Mouse (Mus musculus): ENCODE results near the gene Bcan. TPM values are rescaled to one million over a fixed set of nuclear protein-coding genes. Genes with fewer than 3 reads are reported as not detected.

Gene Bcan
- polyA plus RNA-seq, 1 experiment from 2014 or later: 0.72 TPM

DNA sequence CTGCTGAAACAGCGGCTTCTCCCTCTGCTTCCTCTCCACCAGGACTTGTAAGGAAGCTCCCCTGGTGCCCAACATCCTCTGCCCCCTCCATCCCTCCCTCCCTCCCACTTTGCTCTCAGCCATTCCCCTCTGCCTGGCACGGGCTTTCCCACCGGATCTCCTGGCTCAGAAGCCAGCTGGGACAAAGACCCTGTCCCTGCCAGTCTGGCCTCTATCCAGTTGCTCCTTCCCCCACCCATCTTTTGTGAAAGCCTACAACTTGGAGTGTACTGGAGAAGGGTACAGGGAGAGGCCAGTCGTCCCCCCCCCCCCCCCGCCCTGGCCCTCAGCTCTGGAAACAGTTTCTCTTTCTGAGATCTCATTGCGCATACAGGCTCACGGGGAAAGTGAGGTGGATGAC, 1.3 kb downstream of the Bcan start:
- Histone ChIP-seq H3K9ac (ENCODE audit: low read length) (no peak overlapping the region), H3K27me3 (ENCODE audit: control insufficient read depth, insufficient read depth, low read length) (peaks cover 97% of the 10 kb centered on the region), H3K27ac (ENCODE audit: low read depth, low read length) (no peak overlapping the region), H3K4me3 (ENCODE audit: low read depth, low read length) (no peak overlapping the region), H3K4me1 (ENCODE audit: control insufficient read depth, insufficient read depth, low read length) (peaks cover 11% of the 10 kb centered on the region), H3K36me3 (ENCODE audit: control insufficient read depth, insufficient read depth, low read length) (no peaks in the 10 kb centered on the region), H3K9me3 (ENCODE audit: control insufficient read depth, low read length) (no peaks in the 10 kb centered on the region), H3K4me2 (ENCODE audit: low read depth) (no peak overlapping the region)
- ATAC-seq (ENCODE audit: insufficient read depth, low FRiP score, low TSS enrichment) (no peak), DNase-seq (ENCODE audit: low spot score) (no peak)
- WGBS: 6% methylated on average over 7 of the region's 7 CpGs

DNA sequence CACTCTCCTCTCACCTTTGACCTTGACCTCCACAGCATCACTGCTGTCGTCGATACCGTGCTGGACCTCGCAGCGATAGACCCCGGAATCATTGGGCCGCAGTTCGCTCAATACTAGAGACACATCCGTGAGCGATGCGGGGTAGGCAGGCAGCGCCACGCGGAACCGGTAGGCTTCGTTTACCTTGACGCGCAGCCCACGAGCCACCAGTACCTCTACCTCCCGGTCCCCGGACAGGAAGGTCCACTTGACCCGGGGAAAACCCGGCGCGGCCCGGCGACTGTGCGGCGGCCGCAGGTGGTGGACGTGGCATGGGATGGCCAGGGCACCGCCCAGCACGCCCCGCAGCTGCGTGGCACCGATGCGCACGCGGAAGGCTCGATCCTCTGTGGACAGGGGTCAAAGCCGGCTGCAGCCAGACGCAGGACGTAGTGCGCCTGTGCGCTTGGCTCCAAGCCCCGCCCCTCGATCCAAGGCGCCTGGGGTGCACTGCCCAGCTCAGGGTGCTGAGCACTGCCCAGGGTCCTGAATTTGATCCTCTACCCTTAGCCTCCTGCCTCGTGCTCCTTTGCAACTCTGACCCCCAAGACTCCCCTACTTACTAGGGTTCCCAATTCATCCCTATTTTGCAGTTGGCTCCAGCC, 2.9 kb downstream of the Bcan start:
- peak overlapping the region; percentile 64 for H3K4me2 ChIP-seq (ENCODE audit: low read depth)
- no peaks in the 10 kb centered on the region for H3K36me3 ChIP-seq (ENCODE audit: control insufficient read depth, insufficient read depth, low read length)
- under 1% methylated on average over 48 of the region's 49 CpGs for WGBS
- no peaks in the 10 kb centered on the region for H3K9me3 ChIP-seq (ENCODE audit: control insufficient read depth, low read length)
- peak overlapping the region; percentile 22; the same call in 1 of the 2 replicates for H3K9ac ChIP-seq (ENCODE audit: low read length)
- ATAC-seq (ENCODE audit: insufficient read depth, low FRiP score, low TSS enrichment) (no peak), DNase-seq (ENCODE audit: low spot score) (no peak)
- peak overlapping the region; percentile 29 for H3K4me3 ChIP-seq (ENCODE audit: low read depth, low read length)
- no peak overlapping the region for H3K27ac ChIP-seq (ENCODE audit: low read depth, low read length)
- peaks cover 87% of the 10 kb centered on the region for H3K27me3 ChIP-seq (ENCODE audit: control insufficient read depth, insufficient read depth, low read length)
- H3K4me1 ChIP-seq (ENCODE audit: control insufficient read depth, insufficient read depth, low read length): peaks cover 11% of the 10 kb centered on the region

DNA sequence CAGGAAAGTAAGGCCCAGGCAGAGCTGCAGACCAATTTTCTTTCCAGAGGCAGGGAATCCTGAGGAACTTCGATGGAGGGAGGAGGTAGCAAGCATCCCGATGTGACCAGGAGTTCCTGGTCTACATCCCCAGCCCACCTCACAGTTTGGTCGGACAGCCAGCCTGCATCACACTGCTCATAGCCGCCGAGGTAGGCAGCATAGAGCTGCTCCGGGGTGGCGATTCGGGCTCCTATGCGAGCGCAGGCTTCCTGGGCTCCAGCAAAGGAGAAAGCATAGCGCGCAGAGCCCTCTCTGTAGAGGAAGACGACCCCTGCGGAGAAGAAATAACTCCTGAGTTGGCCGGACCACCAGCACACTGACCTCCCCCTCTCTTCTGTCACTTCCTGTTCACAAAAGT, 3.6 kb downstream of the Bcan start:
- H3K4me2 ChIP-seq (ENCODE audit: low read depth): peak overlapping the region; percentile 64
- no peaks in the 10 kb centered on the region for H3K36me3 ChIP-seq (ENCODE audit: control insufficient read depth, insufficient read depth, low read length)
- WGBS: under 1% methylated on average over 15 of the region's 15 CpGs
- no peak for DNase-seq (ENCODE audit: low spot score)
- H3K9me3 ChIP-seq (ENCODE audit: control insufficient read depth, low read length): no peaks in the 10 kb centered on the region
- H3K4me3 ChIP-seq (ENCODE audit: low read depth, low read length): no peak overlapping the region
- H3K9ac ChIP-seq (ENCODE audit: low read length): no peak overlapping the region
- no peak overlapping the region for H3K27ac ChIP-seq (ENCODE audit: low read depth, low read length)
- peaks cover 80% of the 10 kb centered on the region for H3K27me3 ChIP-seq (ENCODE audit: control insufficient read depth, insufficient read depth, low read length)
- peaks cover 11% of the 10 kb centered on the region for H3K4me1 ChIP-seq (ENCODE audit: control insufficient read depth, insufficient read depth, low read length)
- ATAC-seq (ENCODE audit: insufficient read depth, low FRiP score, low TSS enrichment): no peak

DNA sequence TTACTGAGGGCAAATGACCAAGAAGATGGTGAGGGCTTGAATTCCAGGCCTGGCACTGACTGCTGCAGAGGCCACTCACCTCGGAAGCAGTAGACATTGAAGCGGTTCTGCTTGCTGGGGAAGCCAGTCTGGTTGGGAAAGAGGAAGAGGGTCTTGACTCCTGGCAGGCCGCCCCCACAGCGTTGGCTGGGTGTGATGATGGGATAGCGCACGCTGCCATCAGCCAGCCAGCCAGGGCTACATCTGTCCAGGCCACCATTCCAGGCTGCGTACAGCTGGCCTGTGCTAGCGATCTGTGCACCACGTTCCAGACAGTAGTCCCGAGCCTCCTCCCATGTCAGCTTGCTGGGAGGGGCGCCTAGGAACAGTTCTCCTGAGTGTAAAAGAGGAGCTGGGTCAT, 4.7 kb downstream of the Bcan start:
- no peaks in the 10 kb centered on the region for H3K36me3 ChIP-seq (ENCODE audit: control insufficient read depth, insufficient read depth, low read length)
- no peaks in the 10 kb centered on the region for H3K9me3 ChIP-seq (ENCODE audit: control insufficient read depth, low read length)
- peaks cover 11% of the 10 kb centered on the region for H3K4me1 ChIP-seq (ENCODE audit: control insufficient read depth, insufficient read depth, low read length)
- H3K4me3 ChIP-seq (ENCODE audit: low read depth, low read length): no peak overlapping the region
- no peak overlapping the region for H3K4me2 ChIP-seq (ENCODE audit: low read depth)
- WGBS: 34% methylated on average over 11 of the region's 11 CpGs
- ATAC-seq (ENCODE audit: insufficient read depth, low FRiP score, low TSS enrichment) (no peak), DNase-seq (ENCODE audit: low spot score) (no peak)
- H3K27me3 ChIP-seq (ENCODE audit: control insufficient read depth, insufficient read depth, low read length): peaks cover 73% of the 10 kb centered on the region
- H3K9ac ChIP-seq (ENCODE audit: low read length): no peak overlapping the region
- H3K27ac ChIP-seq (ENCODE audit: low read depth, low read length): no peak overlapping the region

DNA sequence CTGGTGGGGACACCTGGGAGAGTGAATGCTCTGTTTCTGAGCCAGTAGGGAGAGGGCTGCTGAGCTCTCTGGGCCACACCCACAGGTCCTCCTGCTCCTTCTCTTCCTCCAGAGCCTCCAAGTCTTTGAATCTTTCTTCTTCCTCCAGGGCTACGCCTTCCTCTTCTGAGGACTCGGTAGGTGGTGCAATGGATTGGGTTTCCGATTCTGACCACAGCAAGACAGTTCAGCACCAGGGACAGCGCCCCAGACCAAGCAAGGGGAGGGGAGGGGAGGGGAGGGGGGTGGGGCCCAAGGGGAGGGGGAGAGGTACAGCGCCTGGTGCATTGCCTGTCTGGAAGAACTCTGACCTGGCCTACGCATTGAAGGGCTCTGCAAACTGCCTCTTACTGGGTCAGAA, 6.6 kb downstream of the Bcan start:
- 1% methylated on average over 5 of the region's 6 CpGs for WGBS
- Histone ChIP-seq H3K36me3 (ENCODE audit: control insufficient read depth, insufficient read depth, low read length) (no peaks in the 10 kb centered on the region), H3K4me3 (ENCODE audit: low read depth, low read length) (no peak overlapping the region), H3K9ac (ENCODE audit: low read length) (no peak overlapping the region), H3K27ac (ENCODE audit: low read depth, low read length) (no peak overlapping the region), H3K4me2 (ENCODE audit: low read depth) (no peak overlapping the region), H3K9me3 (ENCODE audit: control insufficient read depth, low read length) (no peaks in the 10 kb centered on the region), H3K4me1 (ENCODE audit: control insufficient read depth, insufficient read depth, low read length) (peaks cover 5% of the 10 kb centered on the region), H3K27me3 (ENCODE audit: control insufficient read depth, insufficient read depth, low read length) (peaks cover 58% of the 10 kb centered on the region)
- peak; percentile 66 for DNase-seq (ENCODE audit: low spot score)
- ATAC-seq (ENCODE audit: insufficient read depth, low FRiP score, low TSS enrichment): no peak

DNA sequence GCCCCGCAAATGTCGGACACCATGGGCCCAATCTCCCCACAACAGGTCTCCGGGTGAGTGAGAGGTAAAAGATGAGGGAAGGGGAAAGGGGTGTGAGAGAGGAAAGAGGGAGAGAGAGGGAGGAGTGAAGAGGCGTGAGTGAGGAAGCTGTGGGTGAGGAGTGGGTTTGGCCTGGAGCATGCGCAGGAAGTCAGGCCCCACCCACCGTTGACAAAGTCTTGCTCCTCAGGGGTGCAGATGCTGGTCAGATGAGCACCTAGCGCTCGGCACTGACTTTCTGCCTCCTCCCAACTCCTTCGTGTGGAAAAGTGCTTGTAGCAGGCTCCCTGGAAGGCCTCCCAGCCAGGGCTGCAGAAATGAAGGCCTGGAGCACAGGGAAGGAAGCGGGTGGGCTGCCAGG, 10.1 kb downstream of the Bcan start:
- H3K4me3 ChIP-seq (ENCODE audit: low read depth, low read length): no peak overlapping the region
- WGBS: 28% methylated on average over 10 of the region's 10 CpGs
- H3K9me3 ChIP-seq (ENCODE audit: control insufficient read depth, low read length): no peaks in the 10 kb centered on the region
- DNase-seq (ENCODE audit: low spot score) (no peak), ATAC-seq (ENCODE audit: insufficient read depth, low FRiP score, low TSS enrichment) (no peak)
- peaks cover 22% of the 10 kb centered on the region for H3K4me1 ChIP-seq (ENCODE audit: control insufficient read depth, insufficient read depth, low read length)
- H3K4me2 ChIP-seq (ENCODE audit: low read depth): no peak overlapping the region
- H3K27me3 ChIP-seq (ENCODE audit: control insufficient read depth, insufficient read depth, low read length): peaks cover 23% of the 10 kb centered on the region
- H3K27ac ChIP-seq (ENCODE audit: low read depth, low read length): no peak overlapping the region
- no peaks in the 10 kb centered on the region for H3K36me3 ChIP-seq (ENCODE audit: control insufficient read depth, insufficient read depth, low read length)
- H3K9ac ChIP-seq (ENCODE audit: low read length): no peak overlapping the region

DNA sequence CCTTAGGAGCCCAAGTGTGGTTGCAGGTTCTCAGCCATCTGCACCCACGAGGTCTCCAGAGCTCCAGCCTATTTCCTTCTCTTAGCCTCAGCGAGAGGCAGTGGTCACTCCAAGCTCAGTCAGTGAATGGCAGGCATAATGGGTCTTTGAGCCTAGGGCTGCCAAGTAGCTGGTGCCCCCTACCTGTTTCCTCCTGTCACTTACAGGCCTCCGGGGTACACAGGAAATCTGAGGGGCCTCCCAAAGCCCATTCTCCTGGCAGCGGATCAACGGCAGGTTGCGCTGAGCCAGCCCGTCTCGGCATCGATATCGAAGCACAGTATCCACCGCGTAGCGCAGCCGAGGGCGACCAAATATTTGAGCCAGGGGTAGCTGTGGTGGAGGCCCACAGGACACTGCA, 12.0 kb downstream of the Bcan start:
- Histone ChIP-seq H3K27me3 (ENCODE audit: control insufficient read depth, insufficient read depth, low read length) (0 out of 2 replicates have a peak, but pooled peaks cover 10% of the 10 kb centered on the region), H3K4me1 (ENCODE audit: control insufficient read depth, insufficient read depth, low read length) (peaks cover 38% of the 10 kb centered on the region)

DNA sequence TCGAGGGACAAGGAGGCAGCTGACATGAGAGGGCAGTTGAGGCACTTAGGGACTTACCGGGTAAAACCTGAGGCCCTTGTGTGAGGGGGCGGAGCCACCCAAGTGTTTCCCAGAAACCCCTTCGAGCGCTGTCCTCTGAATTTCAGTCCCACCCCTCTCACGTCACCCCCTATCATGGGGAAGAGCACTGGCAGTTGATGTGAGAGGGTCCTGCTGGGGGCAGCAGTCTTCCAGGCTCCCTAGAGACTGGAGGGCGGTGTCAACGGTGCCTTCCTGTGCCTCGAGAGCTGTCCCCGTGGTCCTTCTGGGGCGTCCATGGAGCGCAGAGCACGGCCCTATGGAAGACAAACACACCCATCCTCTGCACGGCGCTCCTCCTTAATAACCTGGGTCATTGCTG, 12.4 kb downstream of the Bcan start:
- ATAC-seq (ENCODE audit: insufficient read depth, low FRiP score, low TSS enrichment): peak; percentile 52
- Histone ChIP-seq H3K27ac (ENCODE audit: low read depth, low read length) (peak overlapping the region; percentile 15; the same call in 1 of the 2 replicates), H3K27me3 (ENCODE audit: control insufficient read depth, insufficient read depth, low read length) (0 out of 2 replicates have a peak, but pooled peaks cover 8% of the 10 kb centered on the region), H3K9ac (ENCODE audit: low read length) (peak overlapping the region; percentile 24), H3K9me3 (ENCODE audit: control insufficient read depth, low read length) (no peaks in the 10 kb centered on the region), H3K4me2 (ENCODE audit: low read depth) (peak overlapping the region; percentile 73), H3K4me1 (ENCODE audit: control insufficient read depth, insufficient read depth, low read length) (peaks cover 42% of the 10 kb centered on the region), H3K4me3 (ENCODE audit: low read depth, low read length) (peak overlapping the region; percentile 20), H3K36me3 (ENCODE audit: control insufficient read depth, insufficient read depth, low read length) (no peaks in the 10 kb centered on the region)
- DNase-seq (ENCODE audit: low spot score): peak; percentile 85
- WGBS: under 1% methylated on average over 15 of the region's 15 CpGs

More for the DNA sequence above, 12.0 kb downstream of the Bcan start:
- ATAC-seq (ENCODE audit: insufficient read depth, low FRiP score, low TSS enrichment) (no peak), DNase-seq (ENCODE audit: low spot score) (no peak)
- Histone ChIP-seq H3K9ac (ENCODE audit: low read length) (peak overlapping the region; percentile 24), H3K4me3 (ENCODE audit: low read depth, low read length) (peak overlapping the region; percentile 20), H3K36me3 (ENCODE audit: control insufficient read depth, insufficient read depth, low read length) (no peaks in the 10 kb centered on the region), H3K9me3 (ENCODE audit: control insufficient read depth, low read length) (no peaks in the 10 kb centered on the region), H3K27ac (ENCODE audit: low read depth, low read length) (no peak overlapping the region), H3K4me2 (ENCODE audit: low read depth) (peak overlapping the region; percentile 73)
- WGBS: 11% methylated on average over 15 of the region's 15 CpGs

DNA sequence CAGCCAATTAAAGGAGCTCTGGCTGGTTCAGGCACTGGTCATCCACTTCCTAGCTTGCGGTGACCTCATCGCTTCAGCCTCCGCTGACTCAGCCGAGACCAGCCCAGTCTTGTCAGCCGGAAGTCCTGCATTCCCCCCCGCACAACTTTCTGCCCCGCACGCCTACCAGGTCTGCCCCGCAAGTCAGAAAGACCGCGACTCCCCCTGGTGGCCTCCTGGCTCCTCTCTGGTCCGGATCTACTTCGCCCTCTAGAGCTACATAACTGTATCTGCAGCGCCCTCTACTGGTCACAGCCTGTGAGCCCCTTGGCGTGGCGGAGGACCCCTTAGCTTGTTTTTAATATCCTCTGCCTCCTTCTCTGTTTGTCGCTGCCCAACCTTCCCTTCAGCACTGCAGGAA, 13.2 kb downstream of the Bcan start:
- peak overlapping the region; percentile 20; the same call in 1 of the 2 replicates for H3K4me3 ChIP-seq (ENCODE audit: low read depth, low read length)
- no peaks in the 10 kb centered on the region for H3K9me3 ChIP-seq (ENCODE audit: control insufficient read depth, low read length)
- DNase-seq (ENCODE audit: low spot score) (peak; percentile 100), ATAC-seq (ENCODE audit: insufficient read depth, low FRiP score, low TSS enrichment) (peak; percentile 65)
- 0 out of 2 replicates have a peak, but pooled peaks cover 8% of the 10 kb centered on the region for H3K27me3 ChIP-seq (ENCODE audit: control insufficient read depth, insufficient read depth, low read length)
- peaks cover 50% of the 10 kb centered on the region for H3K4me1 ChIP-seq (ENCODE audit: control insufficient read depth, insufficient read depth, low read length)
- H3K4me2 ChIP-seq (ENCODE audit: low read depth): peak overlapping the region; percentile 73
- no peaks in the 10 kb centered on the region for H3K36me3 ChIP-seq (ENCODE audit: control insufficient read depth, insufficient read depth, low read length)
- WGBS: 0% methylated on average over 17 of the region's 17 CpGs
- peak overlapping the region; percentile 24 for H3K9ac ChIP-seq (ENCODE audit: low read length)
- peak overlapping the region; percentile 15; the same call in 1 of the 2 replicates for H3K27ac ChIP-seq (ENCODE audit: low read depth, low read length)
